Mouse (Mus musculus): Measurements from ENCODE around the gene Aco2.
"Not testable (repeated sequence)": the region's sequence is repeated elsewhere in the genome, so short reads cannot be mapped to it uniquely, and the experiment has no call there.

Gene Aco2

GRCm38 (mm10) chr15:81879531-81880401 lies 7.7 kb downstream of the Aco2 start:
- DNase-seq (ENCODE audit: low spot score), result no peak

- DNase-seq (ENCODE audit: low spot score), result no peak
These were observed 10.2 kb downstream of the Aco2 start for GRCm38 (mm10) chr15:81882348-81882747.

GRCm38 (mm10) chr15:81885418-81885934 lies 13.4 kb downstream of the Aco2 start:
- DNase-seq (ENCODE audit: low spot score), result no peak

GRCm38 (mm10) chr15:81886795-81887550 lies 14.9 kb downstream of the Aco2 start:
- no peak for DNase-seq (ENCODE audit: low spot score)

- no peak for DNase-seq (ENCODE audit: low spot score)
These were observed 17.1 kb downstream of the Aco2 start for GRCm38 (mm10) chr15:81889175-81889574.

- DNase-seq (ENCODE audit: low spot score), result no peak
These were observed 19.2 kb downstream of the Aco2 start for GRCm38 (mm10) chr15:81891140-81891802.

GRCm38 (mm10) chr15:81891822-81892580 lies 19.9 kb downstream of the Aco2 start:
- no peak for DNase-seq (ENCODE audit: low spot score)

- DNase-seq (ENCODE audit: low spot score), result no peak
These were observed 21.9 kb downstream of the Aco2 start for GRCm38 (mm10) chr15:81894002-81894401.

GRCm38 (mm10) chr15:81896407-81896806 lies 24.3 kb downstream of the Aco2 start:
- no peak for DNase-seq (ENCODE audit: low spot score)

- DNase-seq (ENCODE audit: low spot score), result no peak
These were observed 25.6 kb downstream of the Aco2 start for GRCm38 (mm10) chr15:81897607-81898285.

- DNase-seq (ENCODE audit: low spot score), result no peak
These were observed 26.6 kb downstream of the Aco2 start for GRCm38 (mm10) chr15:81898751-81899150.

GRCm38 (mm10) chr15:81904939-81905338 lies 32.8 kb downstream of the Aco2 start:
- peak; percentile 69 for DNase-seq (ENCODE audit: low spot score)

GRCm38 (mm10) chr15:81907953-81908352 lies 35.8 kb downstream of the Aco2 start:
- no peak for DNase-seq (ENCODE audit: low spot score)

GRCm38 (mm10) chr15:81908767-81909166 lies 36.7 kb downstream of the Aco2 start:
- not testable (repeated sequence) for DNase-seq (ENCODE audit: low spot score)

- no peak for DNase-seq (ENCODE audit: low spot score)
These were observed 40.4 kb downstream of the Aco2 start for GRCm38 (mm10) chr15:81912498-81912897.

- DNase-seq (ENCODE audit: low spot score), result no peak
These were observed 42.6 kb downstream of the Aco2 start for GRCm38 (mm10) chr15:81914668-81915067.

- DNase-seq (ENCODE audit: low spot score), result no peak
These were observed 43.6 kb downstream of the Aco2 start for GRCm38 (mm10) chr15:81915663-81916062.

- no peak for DNase-seq (ENCODE audit: low spot score)
These were observed 45.1 kb downstream of the Aco2 start for GRCm38 (mm10) chr15:81917201-81917600.

- peak; percentile 69 for DNase-seq (ENCODE audit: low spot score)
These were observed 45.7 kb downstream of the Aco2 start for GRCm38 (mm10) chr15:81917621-81918463.

- no peak for DNase-seq (ENCODE audit: low spot score)
These were observed 47.0 kb downstream of the Aco2 start for GRCm38 (mm10) chr15:81919062-81919461.

Measured in urinary bladder, postnatal 25 days (tissue).